Mouse (Mus musculus) Patski (cell line): ENCODE results near the gene Swap70. TPM values are rescaled to one million over a fixed set of nuclear protein-coding genes. Genes with fewer than 3 reads are reported as not detected.

Experiments
- ATAC-seq: fragments of 100-300 bp; one replicate; pipeline ENCODE4 v1.8.0; 2021
- CTCF ChIA-PET: fragments of 350-600 bp; sonication (Branson Sonifier 250); formaldehyde crosslinking; loops from one replicate; lab custom pipeline; 2022; ENCODE audit warnings: inconsistent platforms; lab: Charles Lee
- POLR2A ChIA-PET: fragments of 350-600 bp; sonication (Branson Sonifier 250); formaldehyde crosslinking; loops from one replicate; lab custom pipeline; 2022; ENCODE audit warnings: antibody characterized with exemption, inconsistent platforms; lab: Charles Lee
- DNase-seq: peaks from one replicate; pipeline ENCODE4 v3.0.0-alpha.2; 2011; ENCODE audit warnings: low read depth, low spot score
- H3K27me3 ChIP-seq: fragments of 371-371 bp; one replicate; pipeline ENCODE4 v1.5.1; 2021
- CTCF ChIP-seq: fragments of 100-300 bp; IDR thresholded peaks from one replicate; pipeline ENCODE4 v1.5.1; 2021
- in situ Hi-C: fragments of 300-500 bp; cut with MboI; formaldehyde crosslinking; loops from 3 replicates; pipeline ENCODE4 v1.11.1; 2018; ENCODE audit warnings: low pct_unique_long_range_greater_than_20kb, mixed read lengths
- polyA plus RNA-seq: library from polyadenylated mRNA; unstranded; gene quantifications from one replicate; pipeline ENCODE4 v1.2.3, GENCODE M21; 2021

Swap70 gene
- polyA plus RNA-seq, 1 experiment from 2014 or later: 34.0 TPM

- ATAC-seq (no peak), DNase-seq (no peak)
- in situ Hi-C loops: loop anchor here (25.0 kb wide), 1 partner anchor 267 kb away; the partner anchor contains the start of gene Tmem41b
- ChIA-PET CTCF (no interaction called here), POLR2A (no interaction called here)
- H3K27me3 ChIP-seq: no peaks in the 10 kb centered on the region
- no peak for TF ChIP-seq CTCF
Measured at GRCm38 (mm10) chr7:110254395-110254794, 32.9 kb downstream of the Swap70 start.

- no peak for ATAC-seq
- in situ Hi-C loops: loop anchor here (25.0 kb wide), 1 partner anchor 270 kb away; the partner anchor contains the start of gene Tmem41b
Measured at GRCm38 (mm10) chr7:110257059-110257458, 35.5 kb downstream of the Swap70 start.

GRCm38 (mm10) chr7:110258196-110258950 lies 36.9 kb downstream of the Swap70 start:
- no peak for DNase-seq
- in situ Hi-C loops: loop anchor here (25.0 kb wide), 1 partner anchor 271 kb away; the partner anchor contains the start of gene Tmem41b
- CTCF ChIA-PET: no interaction called here
- no peaks in the 10 kb centered on the region for H3K27me3 ChIP-seq
- no peak for TF ChIP-seq CTCF
- POLR2A ChIA-PET: no interaction called here
- no peak for ATAC-seq

More at GRCm38 (mm10) chr7:110257059-110257458, 35.5 kb downstream of the Swap70 start:
- H3K27me3 ChIP-seq: no peaks in the 10 kb centered on the region
- no peak for DNase-seq
- no peak for TF ChIP-seq CTCF
- ChIA-PET POLR2A (no interaction called here), CTCF (no interaction called here)

- no peak for ATAC-seq
- CTCF ChIA-PET: no interaction called here
- POLR2A ChIA-PET: no interaction called here
- no peak for TF ChIP-seq CTCF
- in situ Hi-C loops: loop anchor here (10.0 to 25.0 kb wide), 2 partner anchors 185 to 273 kb away; partner anchors contain the start of gene Tmem41b
- DNase-seq: no peak
- H3K27me3 ChIP-seq: no peaks in the 10 kb centered on the region
Measured at GRCm38 (mm10) chr7:110259966-110260711, 38.6 kb downstream of the Swap70 start.

- in situ Hi-C loops: loop anchor here (10.0 to 25.0 kb wide), 2 partner anchors 187 to 275 kb away; partner anchors contain the start of gene Tmem41b
- DNase-seq: no peak
- no peak for ATAC-seq
- POLR2A ChIA-PET: no interaction called here
- no peak for TF ChIP-seq CTCF
- CTCF ChIA-PET: interaction anchor here (0.9 to 1.8 kb wide), 2 partner anchors 13 to 97 kb away, joined by 3 to 8 read pairs; no protein-coding TSS in a partner anchor
- H3K27me3 ChIP-seq: no peaks in the 10 kb centered on the region
Measured at GRCm38 (mm10) chr7:110261807-110262206, 40.3 kb downstream of the Swap70 start.

GRCm38 (mm10) chr7:110262661-110263060 lies 41.1 kb downstream of the Swap70 start:
- DNase-seq: no peak
- CTCF ChIA-PET: interaction anchor here (1.8 kb wide), 1 partner anchor 13 kb away, joined by 8 read pairs; no protein-coding TSS in a partner anchor
- no peak for TF ChIP-seq CTCF
- in situ Hi-C loops: loop anchor here (10.0 to 25.0 kb wide), 2 partner anchors 188 to 275 kb away; partner anchors contain the start of gene Tmem41b
- ATAC-seq: no peak
- no peaks in the 10 kb centered on the region for H3K27me3 ChIP-seq
- POLR2A ChIA-PET: no interaction called here

- H3K27me3 ChIP-seq: no peaks in the 10 kb centered on the region
- POLR2A ChIA-PET: interaction anchor here (0.6 to 1.1 kb wide), 3 partner anchors 15 to 145 kb away, joined by 3 to 6 read pairs (median 5); no protein-coding TSS in a partner anchor
- no peak for ATAC-seq
- CTCF ChIA-PET: interaction anchor here (1.2 kb wide), 1 partner anchor 99 kb away, joined by 6 read pairs; no protein-coding TSS in a partner anchor
- no peak for TF ChIP-seq CTCF
- DNase-seq: no peak
- in situ Hi-C loops: loop anchor here (10.0 to 25.0 kb wide), 2 partner anchors 189 to 276 kb away; partner anchors contain the start of gene Tmem41b
Measured at GRCm38 (mm10) chr7:110263474-110263873, 42.0 kb downstream of the Swap70 start.

- no peak for ATAC-seq
- no peak for DNase-seq
- in situ Hi-C loops: loop anchor here (5.0 to 25.0 kb wide), 4 partner anchors 43 to 278 kb away; partner anchors contain the start of genes Swap70 and Tmem41b
- H3K27me3 ChIP-seq: no peaks in the 10 kb centered on the region
- ChIA-PET CTCF (interaction anchor here (0.8 to 2.6 kb wide), 8 partner anchors 41 to 380 kb away, joined by 3 to 22 read pairs (median 4); no protein-coding TSS in a partner anchor), POLR2A (interaction anchor here (1.4 to 1.5 kb wide), 2 partner anchors 20 to 101 kb away, joined by 3 to 4 read pairs; no protein-coding TSS in a partner anchor)
- TF ChIP-seq CTCF: peak; percentile 97
Measured at GRCm38 (mm10) chr7:110265796-110266195, 44.3 kb downstream of the Swap70 start.

- no peak for TF ChIP-seq CTCF
- ChIA-PET CTCF (interaction anchor here (1.3 to 2.6 kb wide), 4 partner anchors 42 to 103 kb away, joined by 5 to 22 read pairs (median 8); no protein-coding TSS in a partner anchor), POLR2A (no interaction called here)
- ATAC-seq: no peak
- H3K27me3 ChIP-seq: no peaks in the 10 kb centered on the region
- in situ Hi-C loops: loop anchor here (5.0 to 25.0 kb wide), 4 partner anchors 45 to 280 kb away; partner anchors contain the start of genes Swap70 and Tmem41b
- no peak for DNase-seq
Measured at GRCm38 (mm10) chr7:110267014-110267413, 45.5 kb downstream of the Swap70 start.
